Mouse (Mus musculus) E14TG2a.4 (cell line): ENCODE measurements around the gene Sox5.

ENCODE experiments used
- CTCF ChIP-seq: conservative IDR thresholded peaks from 2 replicates; pipeline ENCODE4 v1.5.1; 2014; ENCODE audit warnings: low read length
- NANOG ChIP-seq: IDR thresholded peaks from 2 replicates; pipeline ENCODE4 v1.6.1; 2014; ENCODE audit warnings: borderline replicate concordance, low read length, mixed read lengths

DNA sequence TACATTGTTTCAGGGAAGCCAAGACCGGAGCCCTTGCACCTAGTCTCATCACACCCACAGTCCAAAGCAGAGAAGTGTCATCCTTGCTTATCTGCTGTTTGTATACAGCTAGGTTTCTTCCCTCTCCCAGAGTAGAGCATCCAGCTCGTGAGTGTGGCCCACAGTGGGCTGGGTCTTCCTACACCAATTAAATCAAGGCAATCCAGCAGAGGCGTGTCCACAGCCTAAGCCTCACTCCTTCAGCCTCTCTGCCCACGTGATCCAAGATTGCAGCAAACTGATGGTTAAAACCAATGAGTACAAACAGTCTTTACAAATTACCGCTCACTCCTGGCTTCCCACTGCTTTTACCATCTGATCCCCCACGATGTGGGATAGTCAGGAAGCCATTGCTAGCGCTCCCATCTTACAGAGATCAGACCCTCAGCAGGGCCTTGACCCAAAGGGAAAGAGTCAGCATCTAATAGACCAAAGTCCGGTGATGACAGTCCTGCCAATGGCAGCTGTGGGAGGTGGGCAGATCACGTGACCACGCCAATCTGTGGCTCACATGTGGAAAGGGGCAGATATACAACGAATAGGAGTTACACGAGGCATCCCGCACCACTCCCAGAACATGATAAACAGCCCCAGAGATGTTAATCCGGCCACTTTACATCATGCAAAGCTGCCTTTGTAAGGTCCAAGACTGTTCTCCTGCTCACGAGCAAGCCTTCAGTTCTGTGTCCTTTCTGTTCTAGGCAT, 9.4 kb downstream of the Sox5 start:
- TF ChIP-seq CTCF (no peak), NANOG (no peak)
